Mouse (Mus musculus) small intestine, adult 2 months (tissue): ENCODE data around the gene Cog3. TPM values are rescaled to one million over a fixed set of nuclear protein-coding genes. Genes with fewer than 3 reads are reported as not detected.

Experiments
- H3K27ac ChIP-seq: fragments of 200-500 bp; 2 replicates; pipeline ENCODE4 v1.5.1; 2012; ENCODE audit warnings: low read depth, low read length, control low read depth, inconsistent platforms; ENCODE audit not compliant: insufficient read depth
- H3K27me3 ChIP-seq: fragments of 200-500 bp; 2 replicates; pipeline ENCODE4 v1.6.1; 2012; ENCODE audit warnings: mild to moderate bottlenecking, moderate library complexity, low read length, inconsistent platforms; ENCODE audit not compliant: control insufficient read depth, insufficient read depth
- H3K36me3 ChIP-seq: fragments of 200-500 bp; 2 replicates; pipeline ENCODE4 v1.6.1; 2012; ENCODE audit warnings: mild to moderate bottlenecking, low read length, control low read depth, inconsistent platforms; ENCODE audit not compliant: control insufficient read depth, insufficient read depth
- H3K4me1 ChIP-seq: fragments of 200-500 bp; 2 replicates; pipeline ENCODE4 v1.6.1; 2012; ENCODE audit warnings: low read length, inconsistent platforms, mixed read lengths; ENCODE audit not compliant: control insufficient read depth, insufficient read depth, insufficient read length
- H3K4me3 ChIP-seq: fragments of 200-500 bp; 2 replicates; pipeline ENCODE4 v1.5.1; 2012; ENCODE audit warnings: low read depth, mild to moderate bottlenecking, control low read depth, inconsistent platforms, low read length, moderate library complexity
- CTCF ChIP-seq: fragments of 200-500 bp; IDR thresholded peaks from 2 replicates; pipeline ENCODE4 v1.5.1; 2012; ENCODE audit warnings: low read depth, mild to moderate bottlenecking, control low read depth, inconsistent platforms, low read length, moderate library complexity, mixed read lengths; ENCODE audit not compliant: insufficient replicate concordance, insufficient read length; ENCODE audit errors: extremely low read depth
- POLR2A ChIP-seq: fragments of 200-500 bp; IDR thresholded peaks from 2 replicates; pipeline ENCODE4 v1.6.1; 2012; ENCODE audit warnings: low read depth, mild to moderate bottlenecking, control low read depth, inconsistent platforms, low read length, moderate library complexity
- WGBS: fragments of 180-500 bp; shearing (Covaris S2); methylation state at CpG from one replicate; pipeline ENCODE4 v1.1.7; 2018; 5-methylcytosine and 5-hydroxymethylcytosine counted together
- polyA plus RNA-seq: library from polyadenylated mRNA; depleted of rRNA; stranded (reverse); fragments of >200 nt; gene quantifications from 2 replicates; pipeline ENCODE4 v1.2.3, GENCODE M21; 2012

Cog3 gene
- polyA plus RNA-seq, 1 experiment, result 5.7 TPM

- Histone ChIP-seq H3K36me3 (peaks cover 66% of the 10 kb centered on the region), H3K27me3 (no peaks in the 10 kb centered on the region), H3K4me3 (no peak overlapping the region), H3K27ac (no peak overlapping the region), H3K4me1 (no peaks in the 10 kb centered on the region)
- 63% methylated on average over 3 of the region's 3 CpGs for WGBS
- TF ChIP-seq CTCF (no peak), POLR2A (no peak)
These were observed 18.7 kb downstream of the Cog3 start for GRCm38 (mm10) chr14:75735597-75735996.

- H3K27ac ChIP-seq, result no peak overlapping the region
- H3K27me3 ChIP-seq, result no peaks in the 10 kb centered on the region
- H3K4me3 ChIP-seq, result no peak overlapping the region
- no peaks in the 10 kb centered on the region for H3K4me1 ChIP-seq
- no peak for TF ChIP-seq CTCF
- TF ChIP-seq POLR2A, result no peak
- 95% methylated on average over 7 of the region's 7 CpGs for WGBS
- peaks cover 70% of the 10 kb centered on the region for H3K36me3 ChIP-seq
These were observed 21.7 kb downstream of the Cog3 start for GRCm38 (mm10) chr14:75732631-75733030.

GRCm38 (mm10) chr14:75731361-75731760, 23.0 kb downstream of the Cog3 start:
- no peaks in the 10 kb centered on the region for H3K4me1 ChIP-seq
- no peak overlapping the region for H3K4me3 ChIP-seq
- no peak overlapping the region for H3K27ac ChIP-seq
- 68% methylated on average over 2 of the region's 2 CpGs for WGBS
- H3K27me3 ChIP-seq, result no peaks in the 10 kb centered on the region
- TF ChIP-seq CTCF, result no peak
- no peak for TF ChIP-seq POLR2A
- H3K36me3 ChIP-seq, result peaks cover 70% of the 10 kb centered on the region

GRCm38 (mm10) chr14:75728111-75728510, 26.2 kb downstream of the Cog3 start:
- Histone ChIP-seq H3K27ac (no peak overlapping the region), H3K4me3 (no peak overlapping the region), H3K27me3 (no peaks in the 10 kb centered on the region), H3K36me3 (peaks cover 67% of the 10 kb centered on the region), H3K4me1 (no peaks in the 10 kb centered on the region)
- 90% methylated on average over 5 of the region's 5 CpGs for WGBS
- TF ChIP-seq POLR2A (no peak), CTCF (no peak)

GRCm38 (mm10) chr14:75727046-75727445, 27.3 kb downstream of the Cog3 start:
- Histone ChIP-seq H3K4me3 (no peak overlapping the region), H3K4me1 (no peaks in the 10 kb centered on the region), H3K27me3 (no peaks in the 10 kb centered on the region), H3K36me3 (peaks cover 64% of the 10 kb centered on the region), H3K27ac (no peak overlapping the region)
- 60% methylated on average over 4 of the region's 4 CpGs for WGBS
- TF ChIP-seq POLR2A (no peak), CTCF (no peak)

GRCm38 (mm10) chr14:75722816-75723215, 31.5 kb downstream of the Cog3 start:
- 98% methylated on average over 2 of the region's 2 CpGs for WGBS
- H3K36me3 ChIP-seq, result peaks cover 64% of the 10 kb centered on the region
- H3K27me3 ChIP-seq, result no peaks in the 10 kb centered on the region

GRCm38 (mm10) chr14:75721977-75722563, 32.2 kb downstream of the Cog3 start:
- peaks cover 61% of the 10 kb centered on the region for H3K36me3 ChIP-seq
- H3K27me3 ChIP-seq, result no peaks in the 10 kb centered on the region
- H3K4me1 ChIP-seq, result no peaks in the 10 kb centered on the region
- no peak overlapping the region for H3K27ac ChIP-seq
- TF ChIP-seq POLR2A (no peak), CTCF (peak; percentile 28; the same call in 1 of the 2 replicates)
- H3K4me3 ChIP-seq, result no peak overlapping the region
- WGBS, result 59% methylated on average over 12 of the region's 12 CpGs

More at GRCm38 (mm10) chr14:75722816-75723215, 31.5 kb downstream of the Cog3 start:
- Histone ChIP-seq H3K4me1 (no peaks in the 10 kb centered on the region), H3K27ac (no peak overlapping the region), H3K4me3 (no peak overlapping the region)
- TF ChIP-seq POLR2A, result no peak
- TF ChIP-seq CTCF, result no peak
